Mouse (Mus musculus): Measurements from ENCODE around the gene Chid1. TPM values are rescaled to one million over a fixed set of nuclear protein-coding genes. Genes with fewer than 3 reads are reported as not detected.
A peak's percentile ranks its signal among the peaks of the same experiment; 100 is the strongest.

The Chid1 gene
- polyA plus RNA-seq, 1 experiment from 2014 or later, result 35.9 TPM

GRCm38 (mm10) chr7:141524760-141525579 is 14.7 kb downstream of the Chid1 start:
- ATAC-seq (ENCODE audit: insufficient number of reproducible peaks, low FRiP score), result peak; percentile 70; the same call in 1 of the 2 replicates

GRCm38 (mm10) chr7:141524271-141524670 is 15.4 kb downstream of the Chid1 start:
- no peaks in the 10 kb centered on the region for H3K9me3 ChIP-seq (replicated peaks)
- no peak overlapping the region for H3K27ac ChIP-seq (ENCODE audit: poor library complexity, severe bottlenecking)
- no peaks in the 10 kb centered on the region for H3K27me3 ChIP-seq (replicated peaks)
- ATAC-seq (ENCODE audit: insufficient number of reproducible peaks, low FRiP score), result no peak
- H3K4me2 ChIP-seq, result no peak overlapping the region
- no peak overlapping the region for H3K9ac ChIP-seq
- no peak overlapping the region for H3K4me3 ChIP-seq
- peaks cover 37% of the 10 kb centered on the region for H3K36me3 ChIP-seq
- H3K4me1 ChIP-seq (replicated peaks), result peaks cover 10% of the 10 kb centered on the region
- WGBS, result 79% methylated on average over 4 of the region's 4 CpGs

More at GRCm38 (mm10) chr7:141524760-141525579, 14.7 kb downstream of the Chid1 start:
- Histone ChIP-seq H3K9ac (no peak overlapping the region), H3K4me3 (no peak overlapping the region), H3K4me2 (no peak overlapping the region), H3K36me3 (peaks cover 44% of the 10 kb centered on the region), H3K4me1 (replicated peaks) (peaks cover 3% of the 10 kb centered on the region), H3K27ac (ENCODE audit: poor library complexity, severe bottlenecking) (no peak overlapping the region), H3K27me3 (replicated peaks) (no peaks in the 10 kb centered on the region), H3K9me3 (replicated peaks) (no peaks in the 10 kb centered on the region)
- WGBS, result 60% methylated on average over 6 of the region's 6 CpGs

- ATAC-seq (ENCODE audit: insufficient number of reproducible peaks, low FRiP score), result no peak
- peaks cover 26% of the 10 kb centered on the region for H3K36me3 ChIP-seq
- WGBS, result 47% methylated on average over 4 of the region's 4 CpGs
- no peak overlapping the region for H3K27ac ChIP-seq (ENCODE audit: poor library complexity, severe bottlenecking)
- no peaks in the 10 kb centered on the region for H3K9me3 ChIP-seq (replicated peaks)
- H3K4me2 ChIP-seq, result no peak overlapping the region
- H3K27me3 ChIP-seq (replicated peaks), result no peaks in the 10 kb centered on the region
- no peak overlapping the region for H3K9ac ChIP-seq
- H3K4me1 ChIP-seq (replicated peaks), result peaks cover 20% of the 10 kb centered on the region
- no peak overlapping the region for H3K4me3 ChIP-seq
These were observed 16.6 kb downstream of the Chid1 start for GRCm38 (mm10) chr7:141523007-141523406.

GRCm38 (mm10) chr7:141519795-141520194 is 19.9 kb downstream of the Chid1 start:
- peaks cover 26% of the 10 kb centered on the region for H3K36me3 ChIP-seq
- no peak for ATAC-seq (ENCODE audit: insufficient number of reproducible peaks, low FRiP score)

GRCm38 (mm10) chr7:141518926-141519325 is 20.7 kb downstream of the Chid1 start:
- ATAC-seq (ENCODE audit: insufficient number of reproducible peaks, low FRiP score), result peak; percentile 64; the same call in 1 of the 2 replicates
- H3K4me1 ChIP-seq (replicated peaks), result peaks cover 20% of the 10 kb centered on the region
- peaks cover 29% of the 10 kb centered on the region for H3K36me3 ChIP-seq
- no peak overlapping the region for H3K9ac ChIP-seq
- H3K4me2 ChIP-seq, result no peak overlapping the region
- H3K4me3 ChIP-seq, result no peak overlapping the region
- H3K27ac ChIP-seq (ENCODE audit: poor library complexity, severe bottlenecking), result peak overlapping the region; percentile 45; the same call in 1 of the 2 replicates
- H3K27me3 ChIP-seq (replicated peaks), result no peaks in the 10 kb centered on the region
- H3K9me3 ChIP-seq (replicated peaks), result no peaks in the 10 kb centered on the region
- WGBS, result 34% methylated on average over 3 of the region's 3 CpGs

More at GRCm38 (mm10) chr7:141519795-141520194, 19.9 kb downstream of the Chid1 start:
- 0 out of 2 replicates have a peak overlapping the region, but pooled peaks have one; percentile 8 for H3K27ac ChIP-seq (ENCODE audit: poor library complexity, severe bottlenecking)
- no peaks in the 10 kb centered on the region for H3K27me3 ChIP-seq (replicated peaks)
- peaks cover 20% of the 10 kb centered on the region for H3K4me1 ChIP-seq (replicated peaks)
- no peaks in the 10 kb centered on the region for H3K9me3 ChIP-seq (replicated peaks)
- H3K9ac ChIP-seq, result no peak overlapping the region
- H3K4me2 ChIP-seq, result no peak overlapping the region
- H3K4me3 ChIP-seq, result no peak overlapping the region
- WGBS, result 69% methylated on average over 1 of the region's 1 CpGs

- Histone ChIP-seq H3K36me3 (peaks cover 34% of the 10 kb centered on the region), H3K9me3 (replicated peaks) (no peaks in the 10 kb centered on the region), H3K27ac (ENCODE audit: poor library complexity, severe bottlenecking) (no peak overlapping the region), H3K4me2 (no peak overlapping the region), H3K9ac (no peak overlapping the region), H3K4me1 (replicated peaks) (peaks cover 20% of the 10 kb centered on the region), H3K27me3 (replicated peaks) (no peaks in the 10 kb centered on the region), H3K4me3 (no peak overlapping the region)
- no peak for ATAC-seq (ENCODE audit: insufficient number of reproducible peaks, low FRiP score)
- 84% methylated on average over 5 of the region's 5 CpGs for WGBS
These were observed 21.4 kb downstream of the Chid1 start for GRCm38 (mm10) chr7:141518296-141518695.

GRCm38 (mm10) chr7:141517638-141518037 is 22.0 kb downstream of the Chid1 start:
- WGBS, result 74% methylated on average over 4 of the region's 4 CpGs
- ATAC-seq (ENCODE audit: insufficient number of reproducible peaks, low FRiP score), result no peak
- peaks cover 20% of the 10 kb centered on the region for H3K4me1 ChIP-seq (replicated peaks)
- H3K36me3 ChIP-seq, result peaks cover 38% of the 10 kb centered on the region
- H3K4me2 ChIP-seq, result no peak overlapping the region
- H3K9me3 ChIP-seq (replicated peaks), result no peaks in the 10 kb centered on the region
- no peak overlapping the region for H3K27ac ChIP-seq (ENCODE audit: poor library complexity, severe bottlenecking)
- H3K9ac ChIP-seq, result no peak overlapping the region
- no peaks in the 10 kb centered on the region for H3K27me3 ChIP-seq (replicated peaks)
- H3K4me3 ChIP-seq, result no peak overlapping the region

GRCm38 (mm10) chr7:141510681-141511191 is 28.9 kb downstream of the Chid1 start:
- peak overlapping the region; percentile 34; the same call in 1 of the 2 replicates for H3K27ac ChIP-seq (ENCODE audit: poor library complexity, severe bottlenecking)
- H3K4me3 ChIP-seq, result no peak overlapping the region

GRCm38 (mm10) chr7:141510196-141510595 is 29.5 kb downstream of the Chid1 start:
- H3K4me2 ChIP-seq, result no peak overlapping the region
- no peaks in the 10 kb centered on the region for H3K9me3 ChIP-seq (replicated peaks)
- no peaks in the 10 kb centered on the region for H3K27me3 ChIP-seq (replicated peaks)
- peaks cover 41% of the 10 kb centered on the region for H3K4me1 ChIP-seq (replicated peaks)
- H3K4me3 ChIP-seq, result no peak overlapping the region
- 89% methylated on average over 5 of the region's 5 CpGs for WGBS
- peak overlapping the region; percentile 34; the same call in 1 of the 2 replicates for H3K27ac ChIP-seq (ENCODE audit: poor library complexity, severe bottlenecking)
- no peak for ATAC-seq (ENCODE audit: insufficient number of reproducible peaks, low FRiP score)
- H3K9ac ChIP-seq, result no peak overlapping the region
- peaks cover 37% of the 10 kb centered on the region; the same call in 1 of the 2 replicates for H3K36me3 ChIP-seq

More at GRCm38 (mm10) chr7:141510681-141511191, 28.9 kb downstream of the Chid1 start:
- H3K27me3 ChIP-seq (replicated peaks), result no peaks in the 10 kb centered on the region
- H3K9me3 ChIP-seq (replicated peaks), result no peaks in the 10 kb centered on the region
- no peak for ATAC-seq (ENCODE audit: insufficient number of reproducible peaks, low FRiP score)
- WGBS, result 59% methylated on average over 8 of the region's 8 CpGs
- H3K4me2 ChIP-seq, result no peak overlapping the region
- H3K4me1 ChIP-seq (replicated peaks), result peaks cover 40% of the 10 kb centered on the region
- peaks cover 42% of the 10 kb centered on the region; the same call in 1 of the 2 replicates for H3K36me3 ChIP-seq
- no peak overlapping the region for H3K9ac ChIP-seq

- H3K27ac ChIP-seq (ENCODE audit: poor library complexity, severe bottlenecking), result peak overlapping the region; percentile 63
- peaks cover 41% of the 10 kb centered on the region for H3K4me1 ChIP-seq (replicated peaks)
- no peaks in the 10 kb centered on the region for H3K27me3 ChIP-seq (replicated peaks)
- H3K36me3 ChIP-seq, result peaks cover 27% of the 10 kb centered on the region; the same call in 1 of the 2 replicates
- no peak overlapping the region for H3K4me2 ChIP-seq
- no peaks in the 10 kb centered on the region for H3K9me3 ChIP-seq (replicated peaks)
- peak overlapping the region; percentile 45; the same call in 1 of the 2 replicates for H3K9ac ChIP-seq
- ATAC-seq (ENCODE audit: insufficient number of reproducible peaks, low FRiP score), result peak; percentile 62; the same call in 1 of the 2 replicates
- H3K4me3 ChIP-seq, result no peak overlapping the region
These were observed 31.5 kb downstream of the Chid1 start for GRCm38 (mm10) chr7:141508160-141508559.

- Histone ChIP-seq H3K27ac (ENCODE audit: poor library complexity, severe bottlenecking) (0 out of 2 replicates have a peak overlapping the region, but pooled peaks have one; percentile 11), H3K9ac (peak overlapping the region; percentile 25; the same call in 1 of the 2 replicates), H3K4me3 (no peak overlapping the region), H3K4me2 (0 out of 2 replicates have a peak overlapping the region, but pooled peaks have one; percentile 19), H3K9me3 (replicated peaks) (no peaks in the 10 kb centered on the region), H3K36me3 (peaks cover 26% of the 10 kb centered on the region; the same call in 1 of the 2 replicates), H3K4me1 (replicated peaks) (peaks cover 41% of the 10 kb centered on the region), H3K27me3 (replicated peaks) (no peaks in the 10 kb centered on the region)
- WGBS, result 73% methylated on average over 2 of the region's 2 CpGs
- ATAC-seq (ENCODE audit: insufficient number of reproducible peaks, low FRiP score), result peak; percentile 41; the same call in 1 of the 2 replicates
These were observed 33.4 kb downstream of the Chid1 start for GRCm38 (mm10) chr7:141506278-141506677.

Measured in heart, embryonic 12.5 days (tissue).